Mouse (Mus musculus): ENCODE measurements at regions not wholly inside any gene's neighbourhood (a gene's known extent, or its start where the extent isn't known, plus 50 kb on each side); places are given as distances from the start of the nearest gene placed in this dataset.

GRCm38 (mm10) chr5:44416844-44417589 is 190.6 kb upstream of the Tapt1 start:
- DNase-seq (ENCODE audit: low spot score): no peak
- Histone ChIP-seq H3K36me3 (no peaks in the 10 kb centered on the region), H3K4me1 (no peaks in the 10 kb centered on the region), H3K27ac (no peak overlapping the region), H3K27me3 (ENCODE audit: insufficient read depth, poor library complexity, severe bottlenecking) (no peaks in the 10 kb centered on the region), H3K4me3 (no peak overlapping the region), H3K9me3 (no peaks in the 10 kb centered on the region)
- WGBS: 88% methylated on average over 4 of the region's 4 CpGs

- Histone ChIP-seq H3K36me3 (no peaks in the 10 kb centered on the region), H3K27me3 (ENCODE audit: insufficient read depth, poor library complexity, severe bottlenecking) (no peaks in the 10 kb centered on the region), H3K4me3 (no peak overlapping the region), H3K9me3 (no peaks in the 10 kb centered on the region), H3K4me1 (no peaks in the 10 kb centered on the region), H3K27ac (no peak overlapping the region)
- no peak for DNase-seq (ENCODE audit: low spot score)
- WGBS: 74% methylated on average over 7 of the region's 7 CpGs
Observed at GRCm38 (mm10) chr5:44414441-44414840, 188.0 kb upstream of the Tapt1 start.

DNA sequence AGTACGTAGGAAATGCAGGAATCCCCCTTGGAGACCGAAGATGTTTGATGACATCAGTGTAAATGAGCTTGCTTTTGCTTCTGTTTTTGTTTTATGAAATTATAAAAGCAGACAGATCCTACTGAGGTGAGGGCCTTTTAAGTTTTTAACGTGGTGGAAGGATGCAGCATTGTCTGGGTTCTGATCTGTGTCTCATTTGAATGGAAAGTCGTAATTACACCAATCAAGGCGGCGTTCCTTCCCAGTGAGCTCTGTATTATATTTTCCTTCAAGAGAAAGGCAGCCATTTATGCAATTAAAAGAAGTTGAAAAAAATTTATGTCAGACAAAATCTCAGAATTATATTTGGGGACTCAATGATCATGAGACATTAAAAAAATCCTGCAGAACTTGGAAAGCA is 176.9 kb upstream of the Tapt1 start:
- DNase-seq (ENCODE audit: low spot score): no peak
- Histone ChIP-seq H3K4me1 (no peaks in the 10 kb centered on the region), H3K9me3 (no peaks in the 10 kb centered on the region), H3K4me3 (no peak overlapping the region), H3K27me3 (ENCODE audit: insufficient read depth, poor library complexity, severe bottlenecking) (no peaks in the 10 kb centered on the region), H3K27ac (no peak overlapping the region), H3K36me3 (no peaks in the 10 kb centered on the region)
- WGBS: 85% methylated on average over 6 of the region's 6 CpGs

DNA sequence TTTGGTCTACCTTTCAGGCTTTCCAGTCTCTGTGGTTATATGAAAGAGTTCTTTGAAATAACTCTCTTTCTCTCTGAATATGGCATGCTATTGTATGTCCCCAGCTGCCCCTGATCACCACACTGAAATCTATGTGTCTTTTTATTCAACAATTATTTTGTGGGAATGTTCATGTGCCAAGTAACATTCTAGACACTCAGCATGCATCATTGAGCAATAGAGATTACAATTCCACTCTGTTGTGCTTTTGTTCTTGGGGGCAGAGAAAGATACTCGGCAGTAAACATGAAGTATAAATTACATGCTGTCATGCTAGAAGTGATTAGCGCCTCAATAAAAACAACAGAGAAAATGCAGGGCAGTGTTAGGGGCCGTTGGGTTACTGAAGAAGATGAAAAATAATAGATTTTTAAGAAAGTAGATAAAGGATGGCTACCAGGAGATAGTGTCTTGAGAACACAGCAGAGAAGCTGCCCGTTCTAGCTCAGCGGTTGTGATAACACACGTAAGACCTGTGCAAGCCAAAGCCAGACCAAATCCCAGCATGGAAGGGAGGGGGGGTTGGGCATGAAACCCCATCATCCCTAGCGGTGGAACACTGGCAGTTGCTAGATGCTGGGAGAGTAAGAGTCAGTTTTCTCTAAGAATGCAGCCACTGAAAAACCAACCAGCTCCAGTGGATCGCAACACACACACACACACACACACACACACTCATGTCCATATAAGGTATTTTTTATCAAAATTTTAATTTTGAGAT is 174.3 kb upstream of the Tapt1 start:
- DNase-seq (ENCODE audit: low spot score): no peak
- no peaks in the 10 kb centered on the region for H3K27me3 ChIP-seq (ENCODE audit: insufficient read depth, poor library complexity, severe bottlenecking)
- WGBS: 80% methylated on average over 8 of the region's 8 CpGs
- H3K9me3 ChIP-seq: no peaks in the 10 kb centered on the region
- H3K36me3 ChIP-seq: no peaks in the 10 kb centered on the region
- H3K4me1 ChIP-seq: no peaks in the 10 kb centered on the region
- H3K27ac ChIP-seq: no peak overlapping the region
- no peak overlapping the region for H3K4me3 ChIP-seq

GRCm38 (mm10) chr5:44387237-44387810 is 160.9 kb upstream of the Tapt1 start:
- WGBS: 56% methylated on average over 6 of the region's 6 CpGs
- no peak for DNase-seq (ENCODE audit: low spot score)
- no peaks in the 10 kb centered on the region for H3K4me1 ChIP-seq
- no peaks in the 10 kb centered on the region for H3K36me3 ChIP-seq
- H3K9me3 ChIP-seq: no peaks in the 10 kb centered on the region
- H3K4me3 ChIP-seq: no peak overlapping the region
- no peaks in the 10 kb centered on the region for H3K27me3 ChIP-seq (ENCODE audit: insufficient read depth, poor library complexity, severe bottlenecking)
- H3K27ac ChIP-seq: no peak overlapping the region

GRCm38 (mm10) chr5:44386176-44386575 is 159.8 kb upstream of the Tapt1 start:
- H3K27ac ChIP-seq: no peak overlapping the region
- no peaks in the 10 kb centered on the region for H3K9me3 ChIP-seq
- no peak overlapping the region for H3K4me3 ChIP-seq
- H3K4me1 ChIP-seq: no peaks in the 10 kb centered on the region
- no peak for DNase-seq (ENCODE audit: low spot score)
- H3K36me3 ChIP-seq: no peaks in the 10 kb centered on the region
- H3K27me3 ChIP-seq (ENCODE audit: insufficient read depth, poor library complexity, severe bottlenecking): no peaks in the 10 kb centered on the region
- WGBS: 39% methylated on average over 6 of the region's 6 CpGs

- H3K4me3 ChIP-seq: no peak overlapping the region
- H3K27me3 ChIP-seq (ENCODE audit: insufficient read depth, poor library complexity, severe bottlenecking): no peaks in the 10 kb centered on the region
- H3K4me1 ChIP-seq: no peaks in the 10 kb centered on the region
- DNase-seq (ENCODE audit: low spot score): no peak
- no peaks in the 10 kb centered on the region for H3K9me3 ChIP-seq
- no peak overlapping the region for H3K27ac ChIP-seq
- H3K36me3 ChIP-seq: no peaks in the 10 kb centered on the region
Observed at GRCm38 (mm10) chr5:44383049-44383448, 156.6 kb upstream of the Tapt1 start.

DNA sequence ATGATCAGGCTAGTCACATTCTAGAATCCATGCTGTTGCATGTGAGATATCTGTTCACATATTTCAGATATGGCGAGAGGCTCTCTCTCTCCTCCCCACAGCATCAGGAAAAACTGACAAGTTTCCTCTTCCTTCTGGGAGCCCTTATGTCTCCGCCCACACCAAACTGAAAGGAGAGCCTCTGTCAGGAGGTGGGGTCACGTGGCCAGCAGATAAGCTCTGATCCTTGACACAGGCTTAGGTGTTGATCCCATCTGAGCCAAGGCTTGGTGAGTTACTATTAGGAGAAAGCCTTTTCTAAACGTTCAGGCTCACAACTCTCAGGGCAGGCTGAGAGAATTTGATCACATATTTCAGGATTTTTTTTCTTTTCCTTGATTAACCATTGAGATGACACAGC is 143.6 kb upstream of the Tapt1 start:
- 13% methylated on average over 4 of the region's 4 CpGs for WGBS
- Histone ChIP-seq H3K4me3 (no peak overlapping the region), H3K4me1 (no peaks in the 10 kb centered on the region; the same call in 1 of the 2 replicates), H3K9me3 (no peaks in the 10 kb centered on the region), H3K36me3 (no peaks in the 10 kb centered on the region), H3K27me3 (ENCODE audit: insufficient read depth, poor library complexity, severe bottlenecking) (no peaks in the 10 kb centered on the region), H3K27ac (no peak overlapping the region)
- peak; percentile 76 for DNase-seq (ENCODE audit: low spot score)

DNA sequence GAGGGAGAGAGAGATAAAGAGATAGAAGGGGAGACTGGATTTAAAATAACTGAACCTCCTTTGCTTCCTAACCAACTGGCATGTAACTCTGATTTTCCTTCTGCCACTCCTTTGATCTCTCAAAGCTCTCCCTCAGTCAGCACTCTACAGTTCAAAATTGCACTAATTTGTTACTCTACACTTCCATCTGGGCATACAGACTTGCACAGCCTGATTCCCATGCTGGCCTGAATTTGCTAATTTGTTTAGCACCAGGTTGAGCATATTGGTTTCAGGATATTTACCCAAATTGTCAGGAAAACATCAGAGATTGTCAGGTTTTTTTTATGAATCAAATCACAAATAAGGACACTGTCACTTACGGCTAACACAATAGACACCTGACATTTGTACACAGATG is 125.9 kb upstream of the Tapt1 start:
- Histone ChIP-seq H3K9me3 (no peaks in the 10 kb centered on the region), H3K27me3 (ENCODE audit: insufficient read depth, poor library complexity, severe bottlenecking) (no peaks in the 10 kb centered on the region), H3K36me3 (no peaks in the 10 kb centered on the region), H3K4me1 (no peaks in the 10 kb centered on the region), H3K27ac (no peak overlapping the region), H3K4me3 (no peak overlapping the region)
- WGBS: 87% methylated on average over 1 of the region's 1 CpGs
- no peak for DNase-seq (ENCODE audit: low spot score)

- Histone ChIP-seq H3K4me3 (no peak overlapping the region), H3K4me1 (no peaks in the 10 kb centered on the region), H3K9me3 (no peaks in the 10 kb centered on the region), H3K36me3 (no peaks in the 10 kb centered on the region), H3K27ac (no peak overlapping the region), H3K27me3 (ENCODE audit: insufficient read depth, poor library complexity, severe bottlenecking) (no peaks in the 10 kb centered on the region)
- WGBS: 86% methylated on average over 2 of the region's 2 CpGs
- DNase-seq (ENCODE audit: low spot score): no peak
Observed at GRCm38 (mm10) chr5:44341457-44342014, 115.1 kb upstream of the Tapt1 start.

GRCm38 (mm10) chr5:44338662-44339061 is 112.2 kb upstream of the Tapt1 start:
- Histone ChIP-seq H3K4me1 (no peaks in the 10 kb centered on the region), H3K36me3 (no peaks in the 10 kb centered on the region), H3K4me3 (no peak overlapping the region), H3K27ac (no peak overlapping the region), H3K27me3 (ENCODE audit: insufficient read depth, poor library complexity, severe bottlenecking) (no peaks in the 10 kb centered on the region), H3K9me3 (no peaks in the 10 kb centered on the region)
- DNase-seq (ENCODE audit: low spot score): no peak
- WGBS: 86% methylated on average over 4 of the region's 4 CpGs

DNA sequence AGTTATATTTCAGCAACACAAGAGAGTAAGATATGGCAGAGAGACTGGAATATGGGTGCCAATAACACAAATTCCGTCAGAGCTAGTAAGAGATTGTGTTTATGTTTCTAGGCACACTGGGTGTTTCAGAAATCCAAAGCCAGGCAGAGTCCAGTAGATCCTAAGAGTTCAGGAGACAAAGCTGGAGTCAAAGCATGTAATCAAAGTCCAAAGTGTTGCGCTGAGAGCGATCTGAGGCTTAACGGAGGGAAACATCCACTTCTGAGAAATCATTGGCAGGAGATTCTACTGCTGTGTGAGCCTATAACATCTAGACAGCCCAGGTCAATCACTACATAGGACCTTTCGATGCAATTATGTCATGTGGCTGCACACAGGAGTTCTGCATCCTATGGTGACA is 109.3 kb upstream of the Tapt1 start:
- no peak overlapping the region for H3K4me3 ChIP-seq
- 86% methylated on average over 5 of the region's 5 CpGs for WGBS
- H3K36me3 ChIP-seq: no peaks in the 10 kb centered on the region
- H3K27ac ChIP-seq: no peak overlapping the region
- no peaks in the 10 kb centered on the region for H3K9me3 ChIP-seq
- no peaks in the 10 kb centered on the region for H3K27me3 ChIP-seq (ENCODE audit: insufficient read depth, poor library complexity, severe bottlenecking)
- no peaks in the 10 kb centered on the region for H3K4me1 ChIP-seq
- no peak for DNase-seq (ENCODE audit: low spot score)

GRCm38 (mm10) chr5:44319626-44320025 is 93.2 kb upstream of the Tapt1 start:
- Histone ChIP-seq H3K36me3 (no peaks in the 10 kb centered on the region), H3K4me1 (no peaks in the 10 kb centered on the region), H3K4me3 (no peak overlapping the region), H3K27ac (no peak overlapping the region), H3K27me3 (ENCODE audit: insufficient read depth, poor library complexity, severe bottlenecking) (no peaks in the 10 kb centered on the region), H3K9me3 (no peaks in the 10 kb centered on the region)
- WGBS: 84% methylated on average over 1 of the region's 1 CpGs
- DNase-seq (ENCODE audit: low spot score): no peak
